Mouse (Mus musculus) limb, embryonic 14.5 days (tissue): ENCODE results near the gene Tacc2. TPM values are rescaled to one million over a fixed set of nuclear protein-coding genes. Genes with fewer than 3 reads are reported as not detected.

Experiments used
- ATAC-seq: fragments of 200-750 bp; cut with Nextera tagmentation; 2 replicates; pipeline ENCODE4 v1.8.0; 2017; ENCODE audit warnings: low read depth, moderate number of reproducible peaks, moderate TSS enrichment; ENCODE audit not compliant: low FRiP score
- DNase-seq: peaks from one replicate; pipeline ENCODE4 v3.0.0-alpha.2; 2015; ENCODE audit warnings: low spot score
- H3K27ac ChIP-seq: fragments of 300-500 bp; sonication (generic); replicated peaks from 2 replicates; pipeline ENCODE4 v1.5.1; 2014; ENCODE audit warnings: low read depth, mild to moderate bottlenecking, low read length, moderate library complexity, mixed read lengths
- H3K27me3 ChIP-seq: fragments of 300-500 bp; sonication (generic); 2 replicates; pipeline ENCODE4 v1.6.1; 2014; ENCODE audit warnings: low read length, mixed read lengths; ENCODE audit not compliant: control insufficient read depth, insufficient read depth
- H3K36me3 ChIP-seq: fragments of 300-500 bp; sonication (generic); 2 replicates; pipeline ENCODE4 v1.6.1; 2014; ENCODE audit warnings: mild to moderate bottlenecking, low read length, moderate library complexity, mixed read lengths; ENCODE audit not compliant: control insufficient read depth, insufficient read depth
- H3K4me1 ChIP-seq: fragments of 300-500 bp; sonication (generic); 2 replicates; pipeline ENCODE4 v1.6.1; 2014; ENCODE audit warnings: antibody characterized with exemption, low read length, mixed read lengths; ENCODE audit not compliant: control insufficient read depth, insufficient read depth
- H3K4me2 ChIP-seq: fragments of 300-500 bp; sonication (generic); replicated peaks from 2 replicates; pipeline ENCODE4 v1.6.1; 2014; ENCODE audit warnings: low read depth, mild to moderate bottlenecking, low read length, moderate library complexity; ENCODE audit not compliant: severe bottlenecking
- H3K4me3 ChIP-seq: fragments of 300-500 bp; sonication (generic); replicated peaks from 2 replicates; pipeline ENCODE4 v1.5.1; 2014; ENCODE audit warnings: low read length
- H3K9ac ChIP-seq: fragments of 300-500 bp; sonication (generic); 2 replicates; pipeline ENCODE4 v1.6.1; 2014; ENCODE audit warnings: mild to moderate bottlenecking, low read depth, low read length, moderate library complexity; ENCODE audit not compliant: severe bottlenecking
- H3K9me3 ChIP-seq: fragments of 300-500 bp; sonication (generic); 2 replicates; pipeline ENCODE4 v1.6.1; 2016; ENCODE audit warnings: low read length; ENCODE audit not compliant: control insufficient read depth
- POLR2A ChIP-seq: fragments of 200-500 bp; IDR thresholded peaks from 2 replicates; pipeline ENCODE4 v1.8.0; 2012; ENCODE audit warnings: inconsistent platforms, mild to moderate bottlenecking, moderate library complexity, borderline replicate concordance; ENCODE audit not compliant: insufficient read depth, insufficient read length; ENCODE audit errors: extremely low read depth
- WGBS: fragments of 180-500 bp; shearing (Covaris S2); extraction: QIAGEN DNeasy Blood & Tissue Kit; methylation state at CpG from one replicate; pipeline ENCODE4 v1.1.7; 2014; 5-methylcytosine and 5-hydroxymethylcytosine counted together
- polyA plus RNA-seq, 2 experiments: library from polyadenylated mRNA; depleted of rRNA in 1 of 2; stranded (reverse) in 1 of 2; unstranded in 1 of 2; fragments of >200 nt; fragmentation: Nextera tagmentation in 1 of 2; extraction: Ambion mirVana in 1 of 2; gene quantifications; 2 replicates each; pipeline versions ENCODE4 v1.2.1 to v1.2.3; 2012 to 2014

Gene Tacc2
- polyA plus RNA-seq, 2 experiments, result 38.2 to 49.1 TPM

DNA sequence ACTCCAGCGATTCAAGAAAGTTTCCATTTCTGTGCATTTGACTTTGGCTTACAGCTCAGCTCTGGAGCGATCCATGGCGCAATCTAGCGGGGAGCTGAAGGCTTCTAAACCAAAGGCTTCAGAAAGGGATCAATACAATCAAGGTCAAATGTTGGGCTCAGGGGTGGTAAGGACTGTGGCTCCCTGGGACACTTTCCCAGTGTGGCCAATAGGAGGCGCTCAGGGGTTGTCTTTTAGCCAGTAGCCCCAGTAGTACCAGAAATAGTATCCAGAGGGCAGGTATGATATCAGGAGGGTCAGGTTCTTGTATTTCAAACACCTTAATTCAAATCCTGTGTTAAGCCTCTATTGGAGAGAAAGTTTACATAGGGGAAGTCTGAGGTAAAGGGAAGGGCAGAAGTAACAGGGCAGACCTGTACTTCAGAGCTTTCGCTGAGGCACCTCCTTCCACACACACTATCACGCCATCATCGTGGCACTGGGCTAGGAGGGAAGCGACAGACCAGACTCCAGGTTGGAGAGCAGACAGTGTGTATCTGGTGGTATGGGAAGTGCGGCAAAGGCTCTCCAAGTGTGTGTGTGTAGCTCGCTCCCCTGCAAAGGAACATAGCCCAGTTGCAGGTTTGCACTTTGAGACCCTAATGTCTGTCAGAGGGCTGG, 196.1 kb downstream of the Tacc2 start:
- H3K27me3 ChIP-seq, result no peaks in the 10 kb centered on the region
- no peak overlapping the region for H3K4me2 ChIP-seq
- no peak overlapping the region for H3K4me3 ChIP-seq
- 69% methylated on average over 11 of the region's 11 CpGs for WGBS
- no peak overlapping the region for H3K27ac ChIP-seq
- no peaks in the 10 kb centered on the region for H3K4me1 ChIP-seq
- H3K9me3 ChIP-seq, result no peaks in the 10 kb centered on the region
- H3K36me3 ChIP-seq, result no peaks in the 10 kb centered on the region
- no peak for ATAC-seq
- no peak for TF ChIP-seq POLR2A
- no peak overlapping the region for H3K9ac ChIP-seq
- DNase-seq, result no peak

DNA sequence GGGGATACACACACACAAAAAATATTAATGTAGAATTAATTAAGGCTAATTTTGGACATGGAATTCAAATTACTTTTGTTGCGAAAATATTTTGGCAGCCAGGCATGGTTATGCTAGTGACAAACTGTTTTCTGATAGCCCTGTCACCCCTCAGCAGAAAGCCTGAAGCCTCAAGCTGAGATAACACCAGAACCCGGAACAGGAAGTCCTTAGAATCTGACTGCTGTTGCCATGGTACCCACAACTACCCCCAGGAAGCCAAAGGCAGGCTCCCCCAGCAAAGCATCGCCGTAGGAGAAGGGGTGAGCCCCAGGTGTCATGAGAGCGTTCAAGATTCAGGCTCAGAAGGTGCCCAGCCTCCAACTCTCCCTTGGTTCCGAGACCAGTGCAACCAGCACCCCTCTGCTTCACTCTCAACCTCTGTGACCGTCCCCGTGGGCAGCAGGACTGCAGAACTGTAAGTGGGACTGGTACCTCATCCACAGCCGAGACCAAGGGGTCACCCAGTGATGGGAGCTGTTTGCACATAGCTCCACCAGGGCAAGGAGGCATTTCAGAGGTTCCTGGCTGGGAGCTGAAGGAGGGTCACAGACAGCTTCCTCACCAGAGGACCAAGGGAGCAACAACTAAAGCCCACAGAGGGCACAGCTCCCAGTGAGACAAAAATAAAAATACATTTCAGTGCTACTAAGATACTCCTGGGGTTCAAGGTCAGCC, 196.8 kb downstream of the Tacc2 start, which contains the start of gene Btbd16:
Btbd16 (plus strand) TSS at position 156 of the 717 bp plus-strand sequence.
- whole genome bisulfite sequencing, result 63% methylated on average over 9 of the region's 9 CpGs
- ATAC-seq (no peak), DNase-seq (no peak)
- Histone ChIP-seq H3K9ac (no peak within 1 kb of the TSS), H3K27me3 (no peaks in the 10 kb centered on the region), H3K36me3 (no peaks in the 10 kb centered on the region), H3K27ac (no peak within 1 kb of the TSS), H3K4me2 (no peak within 1 kb of the TSS), H3K4me1 (no peaks in the 10 kb centered on the region), H3K9me3 (no peaks in the 10 kb centered on the region), H3K4me3 (no peak within 1 kb of the TSS)
- no peak for TF ChIP-seq POLR2A

DNA sequence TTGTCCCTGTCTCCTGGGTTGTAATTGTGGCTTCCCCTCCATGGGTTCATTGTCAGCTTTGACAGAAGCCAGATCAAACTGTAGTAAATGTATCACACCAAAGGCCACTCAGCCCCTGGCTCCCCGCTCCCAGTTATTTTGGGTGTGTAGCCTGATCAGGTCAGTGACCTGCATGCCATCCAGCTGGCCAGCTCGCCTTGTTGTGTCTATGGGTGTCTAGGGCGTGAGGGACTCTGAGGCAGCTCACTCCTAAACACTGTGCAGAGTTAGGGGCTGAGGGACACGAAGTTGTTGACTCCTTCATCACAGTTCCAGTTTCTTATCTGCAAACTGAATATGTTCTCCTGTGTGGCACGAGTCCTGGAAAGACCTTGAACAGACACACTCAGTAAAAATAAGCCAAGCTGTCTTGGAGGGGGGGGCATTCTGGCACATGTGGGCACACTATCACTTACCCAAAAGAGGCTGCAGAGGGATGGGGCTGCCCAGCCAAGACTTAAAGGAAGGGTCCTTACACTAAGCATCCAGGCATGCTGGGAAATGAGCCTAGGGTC, 203.7 kb downstream of the Tacc2 start:
- ATAC-seq (no peak), DNase-seq (no peak)
- Histone ChIP-seq H3K9ac (no peak overlapping the region), H3K36me3 (no peaks in the 10 kb centered on the region), H3K4me1 (0 out of 2 replicates have a peak, but pooled peaks cover under 1% of the 10 kb centered on the region), H3K27ac (no peak overlapping the region), H3K27me3 (no peaks in the 10 kb centered on the region), H3K4me3 (no peak overlapping the region), H3K9me3 (no peaks in the 10 kb centered on the region), H3K4me2 (no peak overlapping the region)
- no peak for TF ChIP-seq POLR2A
- 53% methylated on average over 5 of the region's 5 CpGs for WGBS

DNA sequence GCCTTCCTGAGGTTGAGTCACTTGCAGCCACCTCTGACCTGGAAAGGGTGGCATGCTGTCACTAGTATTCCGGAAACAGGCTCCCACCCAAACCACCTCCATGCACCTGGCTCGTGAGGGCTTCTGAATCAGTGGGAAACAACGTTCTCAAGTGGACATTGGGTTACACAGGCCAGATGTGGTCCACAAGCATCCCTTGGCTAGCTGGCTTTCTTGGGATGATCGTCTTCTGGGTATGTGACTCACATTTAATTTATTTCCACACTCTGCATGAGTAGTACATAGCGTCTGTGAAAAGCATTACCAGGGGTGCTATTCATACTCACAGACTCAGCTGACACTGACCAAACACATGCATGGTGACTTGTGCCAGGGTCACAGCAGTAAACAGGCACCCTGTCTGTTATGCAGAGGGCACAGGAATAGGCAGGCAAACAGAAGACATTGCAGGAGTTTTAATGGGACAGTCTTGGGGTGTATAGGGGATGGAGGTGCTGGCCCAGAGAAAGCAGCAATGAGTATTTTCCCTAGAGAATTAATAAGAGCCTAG, 205.3 kb downstream of the Tacc2 start:
- peaks cover 7% of the 10 kb centered on the region; the same call in 1 of the 2 replicates for H3K4me1 ChIP-seq
- H3K9me3 ChIP-seq, result no peaks in the 10 kb centered on the region
- H3K4me2 ChIP-seq, result no peak overlapping the region
- DNase-seq (no peak), ATAC-seq (no peak)
- TF ChIP-seq POLR2A, result no peak
- no peak overlapping the region for H3K27ac ChIP-seq
- no peak overlapping the region for H3K9ac ChIP-seq
- H3K4me3 ChIP-seq, result no peak overlapping the region
- WGBS, result 71% methylated on average over 5 of the region's 5 CpGs
- no peaks in the 10 kb centered on the region for H3K27me3 ChIP-seq
- H3K36me3 ChIP-seq, result no peaks in the 10 kb centered on the region

DNA sequence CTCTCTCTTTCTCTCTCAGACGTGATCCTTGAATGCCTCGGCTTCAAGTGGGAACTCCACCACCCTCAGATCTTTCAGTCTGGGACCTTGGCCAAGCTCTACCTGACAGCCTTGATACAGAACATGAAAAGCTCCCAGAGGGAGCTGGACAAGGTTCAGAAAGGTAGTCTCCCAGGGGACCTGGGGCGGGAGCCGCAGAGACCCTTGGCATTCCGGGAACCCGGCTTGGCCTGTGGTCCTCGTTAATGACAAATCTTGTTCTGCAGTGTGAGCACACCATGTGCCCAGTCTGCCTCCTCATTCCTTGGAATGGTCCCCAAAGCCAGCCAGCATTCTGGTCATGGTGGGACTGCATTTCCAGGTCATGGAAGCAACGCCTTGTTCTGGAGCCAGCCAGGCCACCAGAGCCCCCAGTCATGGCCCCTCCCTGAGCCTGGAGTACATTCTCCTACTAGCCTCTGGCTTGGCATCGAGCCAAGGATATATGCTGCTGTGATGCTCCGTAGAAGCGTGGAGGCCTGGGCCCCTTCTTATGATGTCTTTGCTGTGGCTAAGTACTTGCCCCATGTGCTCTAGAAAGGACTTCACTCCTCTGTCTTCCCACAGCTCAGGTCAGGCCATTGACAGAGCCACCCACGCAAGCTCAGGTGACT, 208.8 kb downstream of the Tacc2 start:
- TF ChIP-seq POLR2A, result no peak
- Histone ChIP-seq H3K27me3 (no peaks in the 10 kb centered on the region), H3K27ac (no peak overlapping the region), H3K4me2 (no peak overlapping the region), H3K36me3 (no peaks in the 10 kb centered on the region), H3K9me3 (no peaks in the 10 kb centered on the region), H3K4me3 (no peak overlapping the region), H3K9ac (no peak overlapping the region), H3K4me1 (peaks cover 7% of the 10 kb centered on the region; the same call in 1 of the 2 replicates)
- DNase-seq, result peak; percentile 40
- WGBS, result 66% methylated on average over 12 of the region's 12 CpGs
- no peak for ATAC-seq
